Mouse (Mus musculus) limb, embryonic 13.5 days (tissue): ENCODE data around the gene Robo4. TPM values are rescaled to one million over a fixed set of nuclear protein-coding genes. Genes with fewer than 3 reads are reported as not detected.

ENCODE experiments used
- ATAC-seq: fragments of 200-750 bp; cut with Nextera tagmentation; 2 replicates; pipeline ENCODE4 v1.8.0; 2017; ENCODE audit warnings: low read depth, moderate number of reproducible peaks, moderate TSS enrichment; ENCODE audit not compliant: low FRiP score
- H3K27ac ChIP-seq: fragments of 300-500 bp; sonication (generic); 2 replicates; pipeline ENCODE4 v1.5.1; 2015; ENCODE audit warnings: inconsistent platforms, mild to moderate bottlenecking, moderate library complexity
- H3K27me3 ChIP-seq: fragments of 300-500 bp; sonication (generic); 2 replicates; pipeline ENCODE4 v1.6.1; 2015; ENCODE audit warnings: mild to moderate bottlenecking, inconsistent platforms
- H3K36me3 ChIP-seq: fragments of 300-500 bp; sonication (generic); 2 replicates; pipeline ENCODE4 v1.6.1; 2015; ENCODE audit warnings: inconsistent platforms, mild to moderate bottlenecking, moderate library complexity
- H3K4me1 ChIP-seq: fragments of 300-500 bp; sonication (generic); 2 replicates; pipeline ENCODE4 v1.6.1; 2015; ENCODE audit warnings: inconsistent platforms
- H3K4me2 ChIP-seq: fragments of 300-500 bp; sonication (generic); replicated peaks from 2 replicates; pipeline ENCODE4 v1.6.1; 2015; ENCODE audit warnings: inconsistent platforms, mild to moderate bottlenecking, moderate library complexity
- H3K4me3 ChIP-seq: fragments of 300-500 bp; sonication (generic); 2 replicates; pipeline ENCODE4 v1.5.1; 2015; ENCODE audit warnings: moderate library complexity, mild to moderate bottlenecking, inconsistent platforms
- H3K9ac ChIP-seq: fragments of 300-500 bp; sonication (generic); 2 replicates; pipeline ENCODE4 v1.6.1; 2015; ENCODE audit warnings: mild to moderate bottlenecking, inconsistent platforms
- H3K9me3 ChIP-seq: fragments of 300-500 bp; sonication (generic); 2 replicates; pipeline ENCODE4 v1.6.1; 2016; ENCODE audit warnings: inconsistent platforms
- WGBS: fragments of 180-500 bp; shearing (Covaris S2); methylation state at CpG from one replicate; pipeline ENCODE4 v1.1.7; 2015; 5-methylcytosine and 5-hydroxymethylcytosine counted together
- polyA plus RNA-seq: library from polyadenylated mRNA; unstranded; fragments of >200 nt; fragmentation: Nextera tagmentation; extraction: Ambion mirVana; gene quantifications from 2 replicates; pipeline ENCODE4 v1.2.1, GENCODE M21; 2015

Robo4 gene
- polyA plus RNA-seq, 1 experiment from 2014 or later: 10.3 TPM

GRCm38 (mm10) chr9:37407850-37408502 is 6.3 kb downstream of the Robo4 start:
- H3K4me3 ChIP-seq: no peak overlapping the region
- no peak overlapping the region for H3K9ac ChIP-seq
- WGBS: 9% methylated on average over 19 of the region's 19 CpGs
- peaks cover 10% of the 10 kb centered on the region for H3K4me1 ChIP-seq
- ATAC-seq: 0 out of 2 replicates have a peak, but pooled peaks have one; percentile 12
- H3K9me3 ChIP-seq: no peaks in the 10 kb centered on the region
- no peaks in the 10 kb centered on the region for H3K36me3 ChIP-seq
- peak overlapping the region; percentile 41; the same call in 1 of the 2 replicates for H3K4me2 ChIP-seq
- H3K27me3 ChIP-seq: peaks cover 40% of the 10 kb centered on the region
- H3K27ac ChIP-seq: no peak overlapping the region

- Histone ChIP-seq H3K4me3 (no peak overlapping the region), H3K27me3 (peaks cover 29% of the 10 kb centered on the region), H3K9ac (no peak overlapping the region), H3K27ac (no peak overlapping the region), H3K9me3 (no peaks in the 10 kb centered on the region), H3K4me1 (peaks cover 10% of the 10 kb centered on the region), H3K4me2 (no peak overlapping the region), H3K36me3 (no peaks in the 10 kb centered on the region)
- no peak for ATAC-seq
- 65% methylated on average over 8 of the region's 8 CpGs for WGBS
These were observed 8.2 kb downstream of the Robo4 start for GRCm38 (mm10) chr9:37409698-37410445.

- no peak for ATAC-seq
- 70% methylated on average over 3 of the region's 3 CpGs for WGBS
- Histone ChIP-seq H3K4me2 (no peak overlapping the region), H3K4me3 (no peak overlapping the region), H3K9me3 (no peaks in the 10 kb centered on the region), H3K9ac (no peak overlapping the region), H3K27ac (no peak overlapping the region), H3K27me3 (peaks cover 5% of the 10 kb centered on the region), H3K4me1 (peaks cover 6% of the 10 kb centered on the region), H3K36me3 (no peaks in the 10 kb centered on the region)
These were observed 11.3 kb downstream of the Robo4 start for GRCm38 (mm10) chr9:37412989-37413388.

GRCm38 (mm10) chr9:37414666-37415065 is 13.0 kb downstream of the Robo4 start:
- Histone ChIP-seq H3K9ac (no peak overlapping the region), H3K9me3 (no peaks in the 10 kb centered on the region), H3K36me3 (no peaks in the 10 kb centered on the region), H3K27ac (no peak overlapping the region), H3K27me3 (peaks cover 13% of the 10 kb centered on the region), H3K4me3 (no peak overlapping the region), H3K4me1 (no peaks in the 10 kb centered on the region), H3K4me2 (no peak overlapping the region)
- 88% methylated on average over 3 of the region's 3 CpGs for WGBS
- ATAC-seq: no peak

- Histone ChIP-seq H3K27me3 (peaks cover 32% of the 10 kb centered on the region), H3K4me2 (no peak overlapping the region), H3K27ac (no peak overlapping the region), H3K9ac (no peak overlapping the region), H3K4me3 (no peak overlapping the region), H3K36me3 (no peaks in the 10 kb centered on the region), H3K4me1 (peaks cover 8% of the 10 kb centered on the region), H3K9me3 (no peaks in the 10 kb centered on the region)
- WGBS: 80% methylated on average over 4 of the region's 4 CpGs
- ATAC-seq: no peak
These were observed 17.1 kb downstream of the Robo4 start for GRCm38 (mm10) chr9:37418791-37419190.

- H3K27me3 ChIP-seq: peaks cover 42% of the 10 kb centered on the region
- ATAC-seq: peak; percentile 83
- peak overlapping the region; percentile 65 for H3K4me2 ChIP-seq
- peaks cover 8% of the 10 kb centered on the region for H3K4me1 ChIP-seq
- no peak overlapping the region for H3K9ac ChIP-seq
- no peak overlapping the region for H3K27ac ChIP-seq
- whole genome bisulfite sequencing: under 1% methylated on average over 27 of the region's 27 CpGs
- H3K36me3 ChIP-seq: no peaks in the 10 kb centered on the region
- no peaks in the 10 kb centered on the region for H3K9me3 ChIP-seq
- H3K4me3 ChIP-seq: peak overlapping the region; percentile 34
These were observed 19.0 kb downstream of the Robo4 start for GRCm38 (mm10) chr9:37420676-37421075.

GRCm38 (mm10) chr9:37421239-37421638 is 19.5 kb downstream of the Robo4 start:
- peak overlapping the region; percentile 34; the same call in 1 of the 2 replicates for H3K4me3 ChIP-seq
- peak; percentile 12; the same call in 1 of the 2 replicates for ATAC-seq
- no peak overlapping the region for H3K27ac ChIP-seq
- H3K27me3 ChIP-seq: peaks cover 43% of the 10 kb centered on the region
- no peaks in the 10 kb centered on the region for H3K9me3 ChIP-seq
- no peaks in the 10 kb centered on the region for H3K36me3 ChIP-seq
- no peak overlapping the region for H3K9ac ChIP-seq
- 13% methylated on average over 12 of the region's 12 CpGs for WGBS
- H3K4me2 ChIP-seq: peak overlapping the region; percentile 65
- H3K4me1 ChIP-seq: peaks cover 8% of the 10 kb centered on the region

GRCm38 (mm10) chr9:37429326-37429725 is 27.6 kb downstream of the Robo4 start:
- no peak for ATAC-seq
- WGBS: 12% methylated on average over 26 of the region's 26 CpGs

GRCm38 (mm10) chr9:37430582-37430981 is 28.9 kb downstream of the Robo4 start:
- H3K27me3 ChIP-seq: peaks cover 94% of the 10 kb centered on the region
- H3K4me3 ChIP-seq: peak overlapping the region; percentile 17; the same call in 1 of the 2 replicates
- no peak overlapping the region for H3K9ac ChIP-seq
- no peaks in the 10 kb centered on the region for H3K9me3 ChIP-seq
- peak overlapping the region; percentile 36; the same call in 1 of the 2 replicates for H3K4me2 ChIP-seq
- no peaks in the 10 kb centered on the region for H3K36me3 ChIP-seq
- 2% methylated on average over 12 of the region's 12 CpGs for WGBS
- peaks cover 19% of the 10 kb centered on the region for H3K4me1 ChIP-seq
- peak; percentile 80; the same call in 1 of the 2 replicates for ATAC-seq
- H3K27ac ChIP-seq: no peak overlapping the region

More at GRCm38 (mm10) chr9:37429326-37429725, 27.6 kb downstream of the Robo4 start:
- peaks cover 19% of the 10 kb centered on the region for H3K4me1 ChIP-seq
- no peak overlapping the region for H3K27ac ChIP-seq
- H3K4me3 ChIP-seq: no peak overlapping the region
- H3K36me3 ChIP-seq: no peaks in the 10 kb centered on the region
- H3K4me2 ChIP-seq: no peak overlapping the region
- no peaks in the 10 kb centered on the region for H3K9me3 ChIP-seq
- peaks cover 91% of the 10 kb centered on the region for H3K27me3 ChIP-seq
- no peak overlapping the region for H3K9ac ChIP-seq

GRCm38 (mm10) chr9:37432026-37432666 is 30.4 kb downstream of the Robo4 start:
- 1% methylated on average over 16 of the region's 17 CpGs for WGBS
- H3K9ac ChIP-seq: no peak overlapping the region
- no peak overlapping the region for H3K27ac ChIP-seq
- peak overlapping the region; percentile 37 for H3K4me3 ChIP-seq
- H3K36me3 ChIP-seq: no peaks in the 10 kb centered on the region
- H3K4me1 ChIP-seq: peaks cover 19% of the 10 kb centered on the region
- H3K4me2 ChIP-seq: peak overlapping the region; percentile 63
- no peaks in the 10 kb centered on the region for H3K9me3 ChIP-seq
- peaks cover 97% of the 10 kb centered on the region for H3K27me3 ChIP-seq
- no peak for ATAC-seq

GRCm38 (mm10) chr9:37432720-37433421 is 31.2 kb downstream of the Robo4 start, which contains the start of gene Robo3:
Gene Robo3 (minus strand): TSS chr9:37433246.
- ATAC-seq: 0 out of 2 replicates have a peak, but pooled peaks have one; percentile 22
- Histone ChIP-seq H3K4me2 (peak within 1 kb of the TSS; percentile 63), H3K4me1 (peaks cover 19% of the 10 kb centered on the region), H3K27me3 (peaks cover 94% of the 10 kb centered on the region), H3K9ac (no peak within 1 kb of the TSS; the same call in 1 of the 2 replicates), H3K27ac (no peak within 1 kb of the TSS), H3K4me3 (peak within 1 kb of the TSS; percentile 37), H3K9me3 (no peaks in the 10 kb centered on the region), H3K36me3 (no peaks in the 10 kb centered on the region)
- under 1% methylated on average over 36 of the region's 40 CpGs for WGBS
